Mouse (Mus musculus) T-helper 17 cell (primary cell): ENCODE data around the gene Dpyd.

Experiments used
- in situ Hi-C, 2 experiments: fragments of 300-600 bp; cut with MboI, MseI; formaldehyde crosslinking; loops; 1 replicate in 1 of 2; 2 replicates in 1 of 2; pipeline ENCODE4 v1.15.1; 2025; ENCODE audit warnings: high pct_unique_total_duplicates in 2 of 2

Dpyd gene

GRCm38 (mm10) chr3:119095223-119095886, 533.4 kb downstream of the Dpyd start:
- in situ Hi-C loops, result no loop called here

- in situ Hi-C loops, result no loop called here
Measured at GRCm38 (mm10) chr3:119126003-119126402, 564.1 kb downstream of the Dpyd start.

GRCm38 (mm10) chr3:119128076-119128475, 566.1 kb downstream of the Dpyd start:
- in situ Hi-C loops, result no loop called here

GRCm38 (mm10) chr3:119143034-119143433, 581.1 kb downstream of the Dpyd start:
- in situ Hi-C loops, result no loop called here

GRCm38 (mm10) chr3:119144788-119145187, 582.9 kb downstream of the Dpyd start:
- in situ Hi-C loops, result no loop called here

GRCm38 (mm10) chr3:119154604-119155444, 592.9 kb downstream of the Dpyd start:
- in situ Hi-C loops, result no loop called here

GRCm38 (mm10) chr3:119158670-119159069, 596.7 kb downstream of the Dpyd start:
- in situ Hi-C loops, result no loop called here

GRCm38 (mm10) chr3:119165691-119166090, 603.8 kb downstream of the Dpyd start:
- in situ Hi-C loops, result no loop called here

GRCm38 (mm10) chr3:119168166-119168565, 606.2 kb downstream of the Dpyd start:
- in situ Hi-C loops, result no loop called here

GRCm38 (mm10) chr3:119168661-119169060, 606.7 kb downstream of the Dpyd start:
- in situ Hi-C loops, result no loop called here

GRCm38 (mm10) chr3:119183261-119183660, 621.3 kb downstream of the Dpyd start:
- in situ Hi-C loops, result no loop called here

GRCm38 (mm10) chr3:119194071-119194470, 632.1 kb downstream of the Dpyd start:
- in situ Hi-C loops, result no loop called here

- in situ Hi-C loops, result no loop called here
Measured at GRCm38 (mm10) chr3:119195613-119196012, 633.7 kb downstream of the Dpyd start.

- in situ Hi-C loops, result loop anchor here in 1 of 2 experiments (10.0 kb wide), 1 partner anchor 276 kb away; no protein-coding TSS in a partner anchor
Measured at GRCm38 (mm10) chr3:119220763-119221412, 659.0 kb downstream of the Dpyd start.

- in situ Hi-C loops, result no loop called here
Measured at GRCm38 (mm10) chr3:119243181-119243580, 681.3 kb downstream of the Dpyd start.

- in situ Hi-C loops, result no loop called here
Measured at GRCm38 (mm10) chr3:119256516-119256915, 694.6 kb downstream of the Dpyd start.

GRCm38 (mm10) chr3:119275241-119275640, 713.3 kb downstream of the Dpyd start:
- in situ Hi-C loops, result no loop called here

GRCm38 (mm10) chr3:119280671-119281070, 718.7 kb downstream of the Dpyd start:
- in situ Hi-C loops, result no loop called here

- in situ Hi-C loops, result loop anchor here in 1 of 2 experiments (10.0 kb wide), 1 partner anchor 320 kb away; no protein-coding TSS in a partner anchor
Measured at GRCm38 (mm10) chr3:119314693-119315092, 752.8 kb downstream of the Dpyd start.

- in situ Hi-C loops, result loop anchor here (10.0 kb wide), 2 partner anchors 1036 to 1346 kb away; no protein-coding TSS in a partner anchor
Measured at GRCm38 (mm10) chr3:119329063-119329462, 767.1 kb downstream of the Dpyd start.

- in situ Hi-C loops, result no loop called here
Measured at GRCm38 (mm10) chr3:119333335-119334305, 771.7 kb downstream of the Dpyd start.
